Mouse (Mus musculus) hindbrain, embryonic 13.5 days (tissue): ENCODE results near the gene Meaf6. TPM values are rescaled to one million over a fixed set of nuclear protein-coding genes. Genes with fewer than 3 reads are reported as not detected.

Source experiments
- ATAC-seq: fragments of 200-750 bp; cut with Nextera tagmentation; 2 replicates; pipeline ENCODE4 v1.8.0; 2017; ENCODE audit warnings: moderate TSS enrichment; ENCODE audit not compliant: low FRiP score
- H3K27ac ChIP-seq: fragments of 300-500 bp; sonication (generic); 2 replicates; pipeline ENCODE4 v1.5.1; 2015; ENCODE audit warnings: inconsistent platforms, mild to moderate bottlenecking, moderate library complexity
- H3K27me3 ChIP-seq: fragments of 300-500 bp; sonication (generic); 2 replicates; pipeline ENCODE4 v1.6.1; 2015; ENCODE audit warnings: mild to moderate bottlenecking, inconsistent platforms
- H3K36me3 ChIP-seq: fragments of 300-500 bp; sonication (generic); 2 replicates; pipeline ENCODE4 v1.6.1; 2015; ENCODE audit warnings: mild to moderate bottlenecking, inconsistent platforms
- H3K4me1 ChIP-seq: fragments of 300-500 bp; sonication (generic); replicated peaks from 2 replicates; pipeline ENCODE4 v1.6.1; 2015; ENCODE audit warnings: inconsistent platforms
- H3K4me2 ChIP-seq: fragments of 300-500 bp; sonication (generic); 2 replicates; pipeline ENCODE4 v1.6.1; 2015; ENCODE audit warnings: inconsistent platforms, mild to moderate bottlenecking, moderate library complexity
- H3K4me3 ChIP-seq: fragments of 300-500 bp; sonication (generic); 2 replicates; pipeline ENCODE4 v1.5.1; 2015; ENCODE audit warnings: mild to moderate bottlenecking, inconsistent platforms
- H3K9ac ChIP-seq: fragments of 300-500 bp; sonication (generic); 2 replicates; pipeline ENCODE4 v1.6.1; 2015; ENCODE audit warnings: mild to moderate bottlenecking, inconsistent platforms
- H3K9me3 ChIP-seq: fragments of 300-500 bp; sonication (generic); 2 replicates; pipeline ENCODE4 v1.6.1; 2016; ENCODE audit warnings: inconsistent platforms
- WGBS: fragments of 180-500 bp; shearing (Covaris S2); methylation state at CpG from one replicate; pipeline ENCODE4 v1.1.7; 2015; 5-methylcytosine and 5-hydroxymethylcytosine counted together
- polyA plus RNA-seq: library from polyadenylated mRNA; unstranded; fragments of >200 nt; fragmentation: Nextera tagmentation; extraction: Ambion mirVana; gene quantifications from 2 replicates; pipeline ENCODE4 v1.2.1, GENCODE M21; 2015

The Meaf6 gene
- polyA plus RNA-seq, 1 experiment from 2014 or later, result 174 TPM

GRCm38 (mm10) chr4:125153659-125154241, 68.8 kb downstream of the Meaf6 start:
- WGBS, result 56% methylated on average over 4 of the region's 4 CpGs
- Histone ChIP-seq H3K9me3 (no peaks in the 10 kb centered on the region), H3K4me2 (no peak overlapping the region), H3K9ac (no peak overlapping the region), H3K27me3 (peaks cover 16% of the 10 kb centered on the region; the same call in 1 of the 2 replicates), H3K36me3 (no peaks in the 10 kb centered on the region), H3K4me1 (peaks cover 13% of the 10 kb centered on the region; the same call in 1 of the 2 replicates), H3K27ac (no peak overlapping the region), H3K4me3 (no peak overlapping the region)
- ATAC-seq, result no peak

- Histone ChIP-seq H3K27ac (no peak overlapping the region), H3K36me3 (no peaks in the 10 kb centered on the region), H3K4me1 (peaks cover 10% of the 10 kb centered on the region), H3K4me2 (no peak overlapping the region), H3K27me3 (peaks cover 16% of the 10 kb centered on the region; the same call in 1 of the 2 replicates), H3K9ac (no peak overlapping the region), H3K9me3 (no peaks in the 10 kb centered on the region), H3K4me3 (no peak overlapping the region)
- no peak for ATAC-seq
- WGBS, result 89% methylated on average over 5 of the region's 5 CpGs
Measured at GRCm38 (mm10) chr4:125155646-125156045, 70.7 kb downstream of the Meaf6 start.

- no peaks in the 10 kb centered on the region for H3K9me3 ChIP-seq
- H3K9ac ChIP-seq, result no peak overlapping the region
- H3K4me1 ChIP-seq, result peaks cover 17% of the 10 kb centered on the region
- no peak overlapping the region for H3K27ac ChIP-seq
- H3K36me3 ChIP-seq, result no peaks in the 10 kb centered on the region
- H3K27me3 ChIP-seq, result peaks cover 26% of the 10 kb centered on the region
- no peak for ATAC-seq
- H3K4me3 ChIP-seq, result no peak overlapping the region
- WGBS, result 80% methylated on average over 3 of the region's 3 CpGs
- no peak overlapping the region for H3K4me2 ChIP-seq
Measured at GRCm38 (mm10) chr4:125157322-125157721, 72.4 kb downstream of the Meaf6 start.

GRCm38 (mm10) chr4:125158081-125158480, 73.1 kb downstream of the Meaf6 start:
- WGBS, result 86% methylated on average over 2 of the region's 2 CpGs
- Histone ChIP-seq H3K9ac (no peak overlapping the region), H3K4me1 (peaks cover 17% of the 10 kb centered on the region), H3K9me3 (no peaks in the 10 kb centered on the region), H3K4me2 (no peak overlapping the region), H3K27ac (no peak overlapping the region), H3K27me3 (peaks cover 32% of the 10 kb centered on the region), H3K36me3 (no peaks in the 10 kb centered on the region), H3K4me3 (no peak overlapping the region)
- ATAC-seq, result no peak

GRCm38 (mm10) chr4:125158581-125159317, 73.8 kb downstream of the Meaf6 start:
- H3K36me3 ChIP-seq, result no peaks in the 10 kb centered on the region
- no peak overlapping the region for H3K27ac ChIP-seq
- ATAC-seq, result no peak
- H3K9me3 ChIP-seq, result no peaks in the 10 kb centered on the region
- H3K27me3 ChIP-seq, result peaks cover 36% of the 10 kb centered on the region
- H3K4me3 ChIP-seq, result no peak overlapping the region
- 50% methylated on average over 20 of the region's 20 CpGs for WGBS
- H3K9ac ChIP-seq, result no peak overlapping the region
- no peak overlapping the region for H3K4me2 ChIP-seq
- H3K4me1 ChIP-seq, result peaks cover 16% of the 10 kb centered on the region

- peak overlapping the region; percentile 43 for H3K4me2 ChIP-seq
- no peak overlapping the region for H3K4me3 ChIP-seq
- H3K9me3 ChIP-seq, result no peaks in the 10 kb centered on the region
- peaks cover 12% of the 10 kb centered on the region for H3K4me1 ChIP-seq
- no peak overlapping the region for H3K27ac ChIP-seq
- H3K9ac ChIP-seq, result no peak overlapping the region
- WGBS, result 9% methylated on average over 19 of the region's 19 CpGs
- ATAC-seq, result 0 out of 2 replicates have a peak, but pooled peaks have one; percentile 40
- peaks cover 43% of the 10 kb centered on the region for H3K27me3 ChIP-seq
- no peaks in the 10 kb centered on the region for H3K36me3 ChIP-seq
Measured at GRCm38 (mm10) chr4:125160320-125160950, 75.5 kb downstream of the Meaf6 start.

- H3K4me1 ChIP-seq, result peaks cover 12% of the 10 kb centered on the region
- H3K27me3 ChIP-seq, result peaks cover 43% of the 10 kb centered on the region
- no peak overlapping the region for H3K9ac ChIP-seq
- no peaks in the 10 kb centered on the region for H3K36me3 ChIP-seq
- 75% methylated on average over 10 of the region's 10 CpGs for WGBS
- H3K4me2 ChIP-seq, result no peak overlapping the region
- ATAC-seq, result no peak
- H3K4me3 ChIP-seq, result no peak overlapping the region
- H3K27ac ChIP-seq, result no peak overlapping the region
- no peaks in the 10 kb centered on the region for H3K9me3 ChIP-seq
Measured at GRCm38 (mm10) chr4:125160951-125161331, 76.0 kb downstream of the Meaf6 start.

GRCm38 (mm10) chr4:125161392-125161791, 76.5 kb downstream of the Meaf6 start:
- H3K4me1 ChIP-seq, result peaks cover 12% of the 10 kb centered on the region
- no peak overlapping the region for H3K27ac ChIP-seq
- no peak overlapping the region for H3K4me3 ChIP-seq
- H3K9ac ChIP-seq, result no peak overlapping the region
- no peak for ATAC-seq
- WGBS, result 40% methylated on average over 8 of the region's 8 CpGs
- peaks cover 43% of the 10 kb centered on the region for H3K27me3 ChIP-seq
- no peak overlapping the region for H3K4me2 ChIP-seq
- H3K36me3 ChIP-seq, result no peaks in the 10 kb centered on the region
- H3K9me3 ChIP-seq, result no peaks in the 10 kb centered on the region

GRCm38 (mm10) chr4:125162701-125163100, 77.8 kb downstream of the Meaf6 start:
- Histone ChIP-seq H3K27me3 (peaks cover 37% of the 10 kb centered on the region), H3K4me1 (peaks cover 12% of the 10 kb centered on the region), H3K4me3 (no peak overlapping the region), H3K36me3 (no peaks in the 10 kb centered on the region), H3K9ac (no peak overlapping the region), H3K9me3 (no peaks in the 10 kb centered on the region), H3K27ac (no peak overlapping the region), H3K4me2 (no peak overlapping the region)
- ATAC-seq, result no peak
- WGBS, result 57% methylated on average over 7 of the region's 7 CpGs

Other genes with a start within 250 kb of the Meaf6 start
- gene Yrdc, start 234.5 kb upstream of the Meaf6 start, polyA plus RNA-seq, result 40.5 and 41.1 TPM in 2 replicates
- gene 1110065P20Rik, start 233.9 kb upstream of the Meaf6 start, polyA plus RNA-seq, result 77.8 and 84.4 TPM in 2 replicates
- 8.1 and 8.8 TPM in 2 replicates for gene Maneal, start 223.0 kb upstream of the Meaf6 start, polyA plus RNA-seq
- gene Epha10, start 204.2 kb upstream of the Meaf6 start, polyA plus RNA-seq, result 5.4 and 6.2 TPM in 2 replicates
- gene 9930104L06Rik, start 148.1 kb upstream of the Meaf6 start, polyA plus RNA-seq, result 13.1 and 15.9 TPM in 2 replicates
- 37.2 and 44.6 TPM in 2 replicates for gene Cdca8, start 145.8 kb upstream of the Meaf6 start, polyA plus RNA-seq
- gene Rspo1, start 98.7 kb upstream of the Meaf6 start, polyA plus RNA-seq, result 2.5 and 4.1 TPM in 2 replicates
- gene Gnl2, start 68.5 kb upstream of the Meaf6 start, polyA plus RNA-seq, result 90.6 and 95.9 TPM in 2 replicates
- gene Dnali1, start 19.4 kb upstream of the Meaf6 start, polyA plus RNA-seq, result 0.79 and 1.8 TPM in 2 replicates
- 23.7 and 24.3 TPM in 2 replicates for gene Snip1, start 18.5 kb upstream of the Meaf6 start, polyA plus RNA-seq
- gene Zc3h12a, start 42.7 kb downstream of the Meaf6 start, polyA plus RNA-seq, result 0.18 and 0.19 TPM in 2 replicates